Mouse (Mus musculus): ENCODE data around the gene Igsf10.

The Igsf10 gene

DNA sequence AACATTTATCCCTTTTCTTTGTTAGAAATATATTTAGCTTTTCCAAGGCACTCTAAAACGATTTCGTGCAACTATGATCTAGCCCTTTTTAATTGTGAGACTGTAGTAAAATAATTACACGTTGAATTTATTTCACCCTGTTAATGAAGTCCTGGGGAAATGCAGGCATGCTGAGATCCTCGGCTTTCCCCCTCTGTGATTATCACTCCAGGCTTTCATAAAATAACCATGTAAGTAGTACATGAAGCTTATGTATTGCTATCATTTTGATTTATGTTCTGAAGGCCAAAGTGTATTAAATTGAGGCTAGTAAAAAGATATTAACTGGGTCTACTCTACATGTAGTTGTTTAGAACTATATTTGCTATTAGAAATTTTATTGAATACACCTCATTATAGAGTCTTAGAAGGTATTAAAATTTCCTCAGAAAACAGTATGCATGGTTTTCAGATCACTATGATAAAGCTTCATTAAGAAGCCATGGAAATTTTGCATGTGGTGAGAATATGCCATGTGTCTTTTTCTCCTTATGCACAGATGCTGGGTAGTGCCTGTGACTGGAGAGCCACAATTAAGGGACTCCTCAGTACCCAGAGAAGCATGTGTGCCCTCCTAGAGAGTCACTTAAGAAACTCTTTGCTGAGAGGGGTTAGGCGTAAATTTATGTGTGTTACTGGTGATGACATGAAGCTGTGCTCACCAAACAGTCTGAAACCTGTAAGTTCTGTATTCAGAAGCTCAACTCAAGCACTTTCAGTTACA is 50.6 kb downstream of the Igsf10 start:
- no peak for DNase-seq (ENCODE audit: low spot score in 2 of 2)

DNA sequence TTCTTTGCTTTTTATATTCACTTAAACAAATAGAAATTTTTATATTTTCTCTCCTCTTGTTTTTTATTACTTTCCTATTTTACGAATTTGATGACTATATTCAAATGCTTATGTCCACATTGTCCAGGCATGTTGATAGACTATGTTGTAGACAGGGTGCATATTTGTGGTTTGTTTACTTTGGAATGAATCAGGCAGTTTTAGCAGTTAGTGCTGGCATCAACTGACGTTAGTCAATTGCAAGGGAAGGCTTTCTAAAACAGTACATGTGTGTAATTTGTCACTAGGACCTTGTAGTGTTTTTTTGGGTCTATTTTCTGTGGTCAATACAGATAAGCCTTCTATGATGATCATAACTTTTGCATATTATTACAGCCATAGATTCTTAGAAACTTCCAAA is 53.6 kb downstream of the Igsf10 start:
- no peak for DNase-seq (ENCODE audit: low spot score in 2 of 2)

DNA sequence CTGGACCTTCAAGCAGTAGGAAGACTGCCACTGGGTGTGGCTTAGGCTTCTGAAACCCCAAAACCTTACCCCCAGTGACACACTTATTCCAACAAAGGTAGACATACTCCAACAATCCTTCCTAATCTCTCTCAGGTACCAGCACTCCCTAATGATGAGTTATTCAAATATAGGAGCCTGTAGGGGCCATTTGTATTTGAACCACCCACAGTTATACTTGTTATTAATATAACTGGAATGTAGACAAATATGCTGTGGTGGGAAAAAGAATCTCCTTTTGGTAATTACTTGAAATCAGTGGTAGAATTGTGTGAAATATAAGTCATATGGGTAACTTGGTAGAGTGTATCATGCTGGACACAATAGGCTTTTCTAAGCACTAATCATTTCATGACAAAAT is 65.6 kb downstream of the Igsf10 start:
- no peak for DNase-seq (ENCODE audit: low spot score in 2 of 2)

DNA sequence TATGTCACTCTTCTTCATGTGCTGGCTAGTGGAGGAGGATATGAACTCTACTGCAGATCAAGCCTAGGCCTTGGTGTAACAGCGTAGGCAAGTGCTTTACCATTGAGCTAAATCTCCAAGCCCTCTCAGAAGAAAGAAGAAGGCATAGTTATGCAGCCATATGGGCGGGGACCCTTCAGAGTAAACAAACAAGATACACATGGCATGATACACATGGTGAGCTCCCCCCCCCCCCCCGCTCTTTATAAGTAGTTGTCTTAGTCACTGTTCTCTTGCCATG is 66.0 kb downstream of the Igsf10 start:
- DNase-seq (ENCODE audit: low spot score in 2 of 2) = no peak

DNA sequence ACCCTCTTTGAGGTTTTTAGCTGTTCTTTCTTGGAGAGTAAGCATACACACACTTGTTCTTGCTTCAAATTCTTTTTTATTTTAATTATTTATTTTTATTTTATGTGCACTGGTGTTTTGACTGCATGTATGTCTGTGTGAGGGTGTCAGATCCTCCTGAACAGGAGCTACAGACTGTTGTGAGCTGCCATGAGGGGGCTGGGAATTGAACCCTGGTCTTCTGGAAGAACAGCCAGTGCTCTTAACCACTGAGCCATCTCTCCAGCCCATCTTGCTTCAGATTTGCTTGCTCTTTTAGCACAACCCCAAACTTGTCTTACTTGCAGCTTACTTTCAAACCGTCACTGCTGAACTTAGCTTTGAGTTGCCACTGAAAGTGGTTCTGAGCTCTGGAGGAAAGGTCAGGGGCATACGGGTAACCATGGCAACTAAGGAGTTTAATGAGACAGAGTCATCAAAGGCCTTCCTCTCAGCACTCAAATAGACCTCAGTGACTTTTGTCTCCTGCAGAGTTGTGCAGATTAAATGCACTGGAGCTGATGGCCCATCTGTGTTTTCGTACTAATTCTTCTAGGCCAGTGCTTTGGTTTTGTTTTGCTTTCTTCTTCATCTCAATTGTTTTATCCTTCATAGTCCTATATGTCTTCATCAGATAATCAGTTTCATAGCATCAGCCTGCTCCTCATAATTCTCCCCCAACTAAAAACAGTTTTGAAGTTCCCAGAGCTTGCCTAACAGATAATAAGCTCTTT is 66.5 kb downstream of the Igsf10 start:
- no peak for DNase-seq (ENCODE audit: low spot score in 2 of 2)

DNA sequence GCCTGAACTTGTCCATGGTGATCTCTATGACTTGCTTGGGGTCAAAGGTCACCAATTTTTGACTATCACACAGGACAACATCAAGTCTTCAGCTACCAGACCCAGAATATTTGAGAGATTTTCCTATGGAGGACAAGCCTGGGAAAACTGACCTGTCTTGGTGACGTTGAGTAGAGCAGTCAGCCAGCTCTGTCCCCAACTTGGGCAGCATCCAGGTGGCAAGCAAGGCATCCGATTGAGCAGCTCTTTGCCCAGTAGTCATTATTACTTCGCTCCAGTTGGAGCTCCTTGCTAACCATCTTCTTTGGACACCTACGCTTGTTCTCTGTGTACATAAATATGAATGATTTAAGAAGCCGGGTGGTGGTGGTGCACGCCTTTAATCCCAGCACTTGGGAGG is 73.4 kb downstream of the Igsf10 start:
- no peak for DNase-seq (ENCODE audit: low spot score in 2 of 2)

Measured in right cerebral cortex, adult 2 months (tissue).